Mouse (Mus musculus) c-Kit-positive CD71-negative TER-119-negative erythroid progenitor cells, embryonic 14.5 days (primary cell): ENCODE results near the gene Dmkn.
A peak's percentile ranks its signal among the peaks of the same experiment; 100 is the strongest.

Source experiments
- DNase-seq: peaks from one replicate; pipeline ENCODE4 v3.0.0-alpha.2; 2013; ENCODE audit warnings: low read depth

The Dmkn gene

DNA sequence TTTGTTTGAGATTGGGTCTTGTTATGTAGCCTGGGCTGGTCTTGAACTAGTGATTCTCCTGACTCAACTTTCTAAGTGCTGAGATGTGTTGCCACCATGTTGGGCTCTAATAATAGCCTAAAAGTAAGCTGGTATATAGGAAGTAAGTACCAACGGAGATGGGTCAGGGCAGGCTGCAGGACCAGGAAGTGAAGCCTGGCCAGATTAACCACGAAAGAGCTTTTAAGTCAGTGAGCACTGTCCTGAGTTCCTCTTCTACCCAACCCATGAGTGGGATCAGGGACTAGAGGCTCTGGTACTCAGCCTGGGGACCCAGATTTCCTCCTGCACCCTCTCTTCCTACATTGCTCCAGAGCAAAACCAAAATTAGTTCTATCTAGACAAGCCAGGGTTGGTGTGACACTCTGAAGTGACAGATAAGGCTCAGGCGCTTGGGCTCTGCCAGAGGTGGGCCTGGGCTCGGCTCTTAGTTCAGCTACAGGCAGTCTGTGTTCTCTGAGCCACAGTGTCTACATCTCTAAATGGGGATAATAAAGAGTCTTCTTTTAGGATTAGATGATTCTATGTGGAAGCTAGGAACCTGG lies 1.7 kb upstream of the Dmkn start:
- DNase-seq, result no peak

DNA sequence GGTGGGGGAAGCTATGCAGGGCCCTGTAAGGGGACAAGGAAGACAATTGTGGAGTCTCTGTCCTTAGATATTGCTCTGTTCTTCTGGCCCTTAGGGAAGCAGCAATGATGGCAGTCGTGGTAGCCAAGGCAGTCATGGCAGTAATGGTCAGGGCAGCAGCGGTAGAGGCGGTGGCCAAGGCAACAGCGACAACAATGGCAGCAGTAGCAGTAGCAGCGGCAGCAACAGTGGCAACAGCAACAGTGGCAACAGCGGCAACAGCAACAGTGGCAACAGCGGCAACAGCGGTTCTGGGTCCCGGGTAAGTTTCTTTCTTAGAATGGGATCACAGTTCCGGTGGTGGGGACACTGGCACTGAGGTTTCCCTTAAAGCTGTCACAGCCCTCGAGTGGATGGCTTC lies 1.6 kb downstream of the Dmkn start:
- no peak for DNase-seq

DNA sequence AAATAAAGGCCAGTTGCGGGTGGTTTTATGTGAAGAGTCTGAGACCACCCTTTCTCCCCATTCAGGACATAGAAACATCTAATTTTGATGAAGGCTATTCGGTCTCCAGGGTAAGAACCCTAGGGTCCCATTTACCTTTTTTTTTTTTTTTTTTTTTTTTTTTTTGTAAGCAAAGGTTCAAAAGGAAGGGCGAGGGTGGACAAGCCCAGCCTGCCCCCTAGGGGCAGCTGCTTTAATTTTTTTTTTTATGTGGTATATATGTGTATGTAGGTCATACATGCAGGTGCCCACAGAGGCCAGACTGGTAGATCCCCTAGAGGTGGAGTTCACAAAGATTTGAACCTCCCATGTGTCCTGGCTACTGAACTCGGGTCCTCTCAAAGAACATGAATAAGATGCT lies 2.9 kb downstream of the Dmkn start:
- DNase-seq, result no peak

DNA sequence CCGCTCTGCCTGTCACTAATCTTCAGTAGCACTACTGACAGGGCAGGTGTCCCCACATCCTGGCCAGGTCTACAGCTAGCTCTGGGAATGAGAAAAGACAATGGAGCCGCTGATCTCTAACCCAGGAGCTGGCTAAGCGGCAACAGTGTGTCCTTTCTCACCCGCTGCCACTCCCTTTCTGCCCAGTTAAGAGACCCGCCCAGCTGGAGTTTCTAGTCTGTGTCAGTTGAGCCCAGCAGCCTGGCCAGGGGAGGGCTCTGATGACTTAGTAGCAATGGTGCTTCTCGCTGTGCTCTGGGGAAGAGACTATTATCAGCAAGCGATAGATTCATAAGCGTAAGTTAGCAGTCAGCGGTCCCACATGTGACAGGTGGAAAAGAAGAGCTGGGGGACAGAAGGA lies 5.7 kb downstream of the Dmkn start:
- DNase-seq, result no peak

DNA sequence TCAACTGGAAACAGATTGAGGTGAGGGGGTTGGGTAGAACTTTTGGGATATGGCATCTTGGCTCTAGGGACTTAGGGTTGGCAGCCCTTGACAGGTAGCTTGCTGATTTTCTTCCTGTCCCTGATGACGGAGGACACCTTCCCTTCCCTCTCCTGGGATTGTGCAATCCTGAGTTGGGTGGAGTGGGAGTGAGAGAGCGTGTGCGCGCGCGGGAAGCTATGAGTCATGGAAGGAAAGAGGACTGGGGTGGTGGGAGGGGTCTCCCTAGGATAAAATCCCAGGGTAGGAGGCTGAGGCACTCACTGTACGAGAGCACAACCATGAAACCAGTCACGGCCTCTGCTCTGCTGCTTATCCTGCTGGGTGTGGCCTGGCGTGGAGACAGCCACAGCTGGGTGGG lies 12.5 kb downstream of the Dmkn start:
- no peak for DNase-seq

DNA sequence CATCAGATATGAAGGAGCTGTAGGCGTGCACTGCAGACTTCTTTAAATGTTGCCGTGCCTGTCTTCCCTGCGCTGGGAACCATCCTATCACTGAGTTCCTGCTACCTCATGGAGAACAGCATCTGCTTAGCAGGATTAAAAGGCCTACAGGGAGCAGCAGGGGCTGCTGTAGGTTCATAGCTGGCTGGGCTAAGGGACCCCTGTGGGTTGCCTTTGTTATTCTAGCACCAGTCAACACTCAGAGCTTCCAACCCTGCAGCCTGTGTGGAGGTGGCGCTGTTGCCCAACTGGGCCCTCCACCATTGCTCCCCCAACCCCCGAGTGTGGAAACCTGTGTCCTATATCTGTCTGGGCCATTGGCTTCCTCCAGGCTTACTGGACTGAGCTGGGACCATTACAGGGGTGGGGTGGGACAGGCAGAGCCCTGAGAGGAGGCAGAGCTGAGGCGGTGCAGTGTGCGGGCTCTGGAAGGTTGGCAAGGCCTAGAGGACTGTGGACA lies 13.6 kb downstream of the Dmkn start:
- DNase-seq, result no peak

DNA sequence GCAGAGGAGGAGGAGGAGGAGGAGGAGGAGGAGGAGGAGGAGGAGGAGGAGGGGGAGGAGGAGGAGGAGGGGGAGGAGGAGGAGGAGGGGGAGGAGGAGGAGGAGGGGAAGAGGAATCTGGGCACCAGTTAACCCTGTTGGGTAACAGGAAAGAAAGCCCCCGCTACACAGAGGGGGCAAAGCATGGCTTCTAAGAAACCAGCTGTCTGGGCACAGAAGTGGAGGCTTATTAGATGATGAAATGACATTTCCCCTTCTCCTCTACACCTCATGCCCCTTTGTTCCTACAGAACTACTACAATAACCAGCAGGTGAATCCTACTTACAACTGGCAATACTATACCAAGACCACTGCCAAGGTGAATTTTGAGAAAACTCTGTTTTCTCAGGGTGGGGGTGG lies 14.4 kb downstream of the Dmkn start:
- no peak for DNase-seq

DNA sequence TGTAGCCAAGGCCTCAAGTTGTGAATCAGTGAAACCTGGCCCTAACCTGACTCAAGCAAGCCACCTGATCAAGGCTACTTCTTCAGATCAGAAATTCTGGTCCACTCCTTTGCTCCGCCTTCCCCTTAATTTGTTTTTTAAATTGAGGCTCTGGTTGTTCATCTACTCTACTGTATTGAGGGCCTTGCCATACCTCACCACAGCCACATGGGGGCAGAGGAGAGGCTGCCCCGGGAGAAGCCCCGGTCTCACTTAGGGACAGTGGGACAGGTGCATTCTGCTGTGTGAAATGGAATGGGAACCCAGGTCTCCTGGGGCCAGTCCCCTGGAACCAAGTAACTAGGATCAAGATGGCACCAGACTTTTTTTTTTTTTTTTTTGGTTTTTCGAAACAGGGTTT lies 18.2 kb downstream of the Dmkn start:
- peak; percentile 30 for DNase-seq

DNA sequence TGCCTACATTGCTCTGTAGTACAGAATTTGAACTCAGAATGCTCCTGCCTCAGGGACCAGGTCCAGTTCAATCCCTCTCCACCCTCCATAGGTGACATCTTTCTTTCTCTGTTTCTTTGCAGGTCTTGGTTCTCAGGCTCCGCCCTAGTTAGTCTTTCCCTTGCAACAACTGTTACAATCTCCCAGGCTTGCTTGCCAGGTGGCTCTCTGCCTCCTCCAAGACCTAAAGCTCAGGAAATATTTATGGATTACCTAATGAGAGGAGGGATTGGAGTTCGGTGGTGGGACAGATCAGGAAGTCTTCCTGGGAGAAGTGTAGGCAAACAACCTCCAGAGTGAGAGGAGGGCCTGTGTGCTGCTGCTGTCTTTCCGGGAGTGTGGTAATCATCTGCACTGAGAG lies 19.1 kb downstream of the Dmkn start:
- no peak for DNase-seq

DNA sequence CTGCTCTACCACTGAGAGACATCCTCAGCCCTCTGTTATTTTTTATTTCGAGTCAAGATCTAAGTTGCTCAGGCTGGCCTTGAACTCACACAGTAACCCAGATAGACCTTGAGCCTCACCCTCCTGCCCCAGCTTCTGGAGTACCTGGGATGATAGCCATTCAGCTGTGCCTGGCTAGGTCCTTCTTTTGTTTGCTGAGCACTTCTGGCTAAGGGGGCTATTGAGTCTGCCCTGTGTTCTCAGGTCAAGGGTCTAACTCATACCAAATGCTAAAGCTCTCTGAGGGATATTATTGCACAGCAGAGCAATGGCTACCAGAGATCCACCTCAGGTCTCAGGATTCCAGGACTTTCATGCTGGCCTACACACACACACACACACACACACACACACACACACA lies 21.6 kb downstream of the Dmkn start:
- DNase-seq, result no peak

DNA sequence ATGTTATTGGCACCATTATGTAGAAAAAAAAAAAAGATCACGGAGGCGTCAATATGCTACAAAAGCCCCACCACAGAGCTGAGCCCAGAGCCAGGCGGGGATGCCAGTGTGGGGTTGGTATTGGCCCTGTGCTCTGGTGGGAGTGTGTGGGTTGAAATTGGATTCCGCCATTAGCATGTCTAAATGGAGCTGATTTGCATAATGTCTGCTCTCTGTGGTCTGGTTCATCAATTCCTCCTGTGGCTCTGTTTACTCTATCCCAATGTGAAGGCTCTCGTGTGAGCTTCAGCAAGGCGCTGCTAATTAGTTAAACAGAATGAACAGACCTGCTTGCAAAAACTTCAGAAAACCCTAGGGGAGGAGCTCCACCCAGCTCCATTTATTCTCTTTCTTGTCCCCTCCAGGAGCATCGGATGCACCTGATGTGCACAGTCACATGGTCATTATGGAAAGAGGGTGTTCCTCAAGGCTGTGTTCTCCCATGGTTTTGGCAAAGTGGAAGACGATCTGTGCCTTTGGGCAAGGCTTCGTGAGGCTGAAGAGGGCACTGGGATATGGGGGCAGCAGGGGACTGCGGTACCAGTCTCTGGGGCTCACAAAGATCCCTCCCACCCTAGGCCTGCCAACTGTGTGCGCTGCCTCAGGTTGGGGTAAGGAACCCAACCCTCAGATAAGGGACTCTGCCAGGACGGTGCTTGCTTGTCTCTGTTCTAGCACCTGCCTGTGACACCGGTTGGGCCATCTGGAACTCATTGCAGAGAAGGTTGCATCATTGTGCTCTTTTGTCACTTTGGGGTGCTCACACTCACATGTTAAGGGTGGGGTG lies 22.4 kb downstream of the Dmkn start:
- no peak for DNase-seq

DNA sequence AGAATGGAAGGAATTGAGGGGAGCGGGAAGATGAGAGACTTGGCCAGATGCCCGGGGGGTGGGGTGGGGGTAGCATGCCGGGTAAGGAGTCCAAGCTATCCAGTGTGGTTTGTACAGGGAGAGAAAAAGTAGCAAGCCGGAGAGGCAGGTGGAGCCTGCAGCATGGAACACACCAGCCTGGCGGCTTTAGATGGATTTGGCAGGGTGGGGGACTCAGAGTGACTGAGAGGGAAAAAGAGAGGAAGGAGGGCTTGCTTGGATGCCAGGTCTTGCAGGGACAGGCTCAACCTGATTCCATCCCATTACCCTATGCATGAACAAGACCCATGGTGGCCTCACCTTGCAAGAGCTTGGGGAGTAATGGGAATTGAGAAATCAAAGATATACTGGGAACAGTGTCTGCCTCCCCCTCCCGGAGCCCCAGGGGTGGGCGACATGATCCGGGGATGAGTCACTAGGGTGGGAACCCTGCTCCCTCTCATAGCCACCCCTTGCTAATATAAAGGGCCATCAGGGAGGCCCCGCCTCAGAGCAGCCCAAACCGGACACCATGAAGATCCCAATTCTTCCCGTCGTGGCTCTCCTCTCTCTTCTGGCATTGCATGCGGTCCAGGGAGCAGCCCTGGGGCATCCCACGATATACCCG lies 23.9 kb downstream of the Dmkn start, which contains the start of gene Krtdap:
Gene Krtdap (plus strand): TSS at position 520 of the 646 bp plus-strand sequence.
- DNase-seq, result no peak

DNA sequence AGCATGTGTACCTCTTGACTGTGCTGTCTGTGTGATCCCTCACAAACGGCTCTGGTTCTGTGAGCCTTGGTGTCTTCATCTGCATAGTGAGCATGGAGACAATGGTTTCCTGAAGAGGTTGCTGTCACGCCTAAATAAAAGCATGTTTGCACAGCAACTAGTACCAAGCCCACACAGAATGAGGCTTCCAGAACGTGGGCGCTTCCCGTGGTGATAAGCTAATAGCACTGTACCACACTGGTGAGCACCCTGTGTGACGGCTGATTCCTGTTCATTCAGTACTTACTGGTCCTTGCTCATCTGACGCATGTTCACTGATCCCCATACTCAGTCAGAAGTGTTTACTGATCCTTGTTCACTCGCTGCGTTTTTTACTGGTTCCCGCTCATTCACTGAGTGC lies 26.6 kb downstream of the Dmkn start:
- DNase-seq, result no peak

DNA sequence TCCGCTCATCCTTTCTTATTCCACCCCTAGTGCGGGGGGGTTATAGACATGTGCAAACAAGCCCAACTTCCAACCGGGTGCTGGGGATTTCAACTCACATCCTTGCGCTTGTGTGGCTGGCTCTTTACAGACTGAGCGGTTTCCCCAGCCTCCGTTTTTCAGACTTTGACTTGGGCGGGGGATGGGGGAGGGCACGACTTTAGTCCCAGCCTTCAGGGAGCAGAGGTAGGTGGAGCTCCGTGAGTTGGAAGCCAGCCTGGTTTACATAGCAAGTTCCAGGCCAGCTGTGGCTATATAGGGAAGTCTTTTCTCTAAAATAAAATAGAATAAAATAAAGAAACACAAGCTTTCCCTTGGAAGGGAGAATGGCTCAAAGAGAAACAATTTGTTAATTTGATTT lies 28.4 kb downstream of the Dmkn start:
- no peak for DNase-seq

DNA sequence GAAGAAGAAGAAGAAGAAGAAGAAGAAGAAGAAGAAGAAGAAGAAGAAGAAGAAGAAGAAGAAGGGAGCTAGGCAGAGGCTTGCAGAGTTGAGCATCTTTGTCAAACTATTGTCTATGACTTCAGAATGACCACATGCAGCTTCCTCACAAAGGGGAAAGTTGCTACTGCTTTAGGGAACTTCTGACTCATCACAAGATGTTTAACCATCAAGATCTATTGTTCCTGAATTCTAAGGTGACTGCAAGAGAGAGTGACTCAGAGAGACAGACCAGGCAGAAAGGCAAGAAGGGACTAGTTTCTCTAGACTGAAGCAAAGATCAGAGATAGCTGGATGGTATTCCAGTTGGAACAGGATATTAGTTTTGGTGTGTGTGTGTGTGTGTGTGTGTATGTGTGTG lies 31.4 kb downstream of the Dmkn start:
- peak; percentile 35 for DNase-seq

DNA sequence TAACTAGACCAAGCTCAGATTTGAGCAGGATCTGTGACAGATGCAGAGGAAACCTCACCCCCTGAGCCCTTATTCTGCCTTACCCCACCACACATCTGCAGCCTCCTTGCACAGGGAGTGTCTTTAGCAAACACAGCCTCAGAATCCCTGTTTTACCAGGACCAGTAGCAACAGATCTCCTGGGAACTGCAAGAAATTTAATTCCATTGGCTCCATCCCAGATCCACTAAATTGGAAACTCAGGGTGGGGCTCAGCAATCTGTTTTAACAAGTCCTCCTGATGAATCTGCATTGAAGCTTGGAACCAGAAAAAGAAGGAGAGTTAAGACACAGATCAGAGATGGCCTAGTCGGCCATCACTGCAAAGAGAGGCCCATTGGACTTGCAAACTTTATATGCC lies 33.2 kb downstream of the Dmkn start:
- no peak for DNase-seq

DNA sequence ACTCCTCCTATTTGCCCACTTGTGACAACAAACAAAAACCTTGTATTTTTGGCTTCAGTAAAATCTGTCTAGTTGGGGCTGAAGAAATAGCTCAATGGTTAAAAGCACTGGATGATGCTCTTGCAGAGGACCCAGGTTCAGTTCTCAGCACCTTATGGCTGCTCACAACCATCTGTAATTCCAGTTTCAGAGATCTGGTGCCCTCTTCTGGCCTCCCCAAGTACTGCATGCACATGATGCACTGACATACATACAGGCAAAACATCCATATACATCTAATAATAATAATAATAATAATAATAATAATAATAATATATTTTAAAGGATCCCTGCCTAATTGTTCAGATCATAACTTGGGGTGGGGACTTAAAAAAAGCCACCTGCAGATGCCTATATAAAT lies 37.1 kb downstream of the Dmkn start:
- no peak for DNase-seq

DNA sequence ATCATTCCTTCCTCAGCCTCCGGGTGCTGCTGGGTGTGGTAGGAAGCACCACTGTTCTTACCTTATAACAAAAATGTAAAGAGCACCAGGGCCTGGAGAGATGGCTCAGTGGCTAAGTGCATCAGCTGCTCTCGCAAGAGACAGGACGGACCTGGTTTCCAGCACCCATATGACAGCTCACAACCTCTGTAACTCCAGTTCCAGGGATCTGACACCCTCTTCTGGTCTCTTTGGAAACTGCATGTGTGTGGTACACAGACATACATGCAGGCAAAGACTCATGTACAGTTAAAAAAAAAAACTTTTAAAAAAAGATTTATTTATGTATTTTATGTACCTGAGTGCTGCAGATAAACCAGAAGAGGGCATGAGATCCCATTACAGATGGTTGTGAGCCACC lies 39.7 kb downstream of the Dmkn start:
- no peak for DNase-seq

DNA sequence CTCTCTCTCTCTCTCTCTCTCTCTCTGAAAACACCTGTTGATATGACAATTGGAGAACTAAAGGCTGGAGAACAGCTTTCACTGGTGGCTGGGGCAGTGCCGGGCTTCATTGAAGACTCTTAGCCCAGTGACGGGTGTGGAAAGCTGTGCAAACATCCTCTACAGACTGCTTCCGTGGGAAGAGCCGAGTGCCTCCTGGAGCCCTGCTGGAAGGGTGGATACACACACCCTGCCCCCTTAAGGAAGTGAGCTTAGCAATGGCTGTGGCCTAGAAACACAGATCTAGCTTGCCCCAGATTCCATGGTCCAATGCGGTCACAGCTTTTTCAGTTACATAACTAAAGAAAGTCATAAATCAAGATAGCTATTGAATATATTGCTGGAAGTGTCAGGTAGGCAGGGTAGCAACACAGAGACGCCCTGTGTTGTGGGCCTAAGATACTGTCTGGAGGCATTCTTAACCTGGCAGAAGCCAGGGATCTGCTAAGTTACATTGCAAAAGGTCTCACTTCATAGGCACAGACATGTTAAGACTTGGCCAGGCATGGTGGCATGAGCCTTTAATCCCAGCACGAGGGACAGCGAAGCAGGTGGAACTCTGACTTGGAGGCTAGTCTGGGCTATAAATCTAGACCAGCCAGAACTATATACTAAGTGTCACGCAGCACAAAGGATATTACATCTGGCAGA lies 40.6 kb downstream of the Dmkn start:
- no peak for DNase-seq

DNA sequence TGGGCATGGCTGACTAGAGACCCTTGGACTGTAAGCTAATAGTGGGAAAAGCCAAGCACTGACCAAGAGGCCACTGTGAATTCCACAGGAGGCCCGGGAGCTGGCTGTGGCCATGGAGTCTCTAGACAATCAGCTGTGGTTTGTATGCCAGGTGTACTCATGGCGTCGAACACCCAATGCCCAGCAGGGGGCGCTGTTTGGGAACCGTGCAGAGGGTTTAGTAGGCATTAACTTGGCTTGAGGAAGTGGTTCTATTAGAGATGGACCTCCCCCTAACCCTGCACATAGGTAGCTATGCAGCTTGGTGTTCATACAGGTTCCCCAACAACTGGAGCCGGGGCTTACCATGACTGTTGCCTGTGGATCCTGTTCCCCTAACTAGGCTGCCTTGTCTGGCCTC lies 42.4 kb downstream of the Dmkn start:
- DNase-seq, result peak; percentile 44

DNA sequence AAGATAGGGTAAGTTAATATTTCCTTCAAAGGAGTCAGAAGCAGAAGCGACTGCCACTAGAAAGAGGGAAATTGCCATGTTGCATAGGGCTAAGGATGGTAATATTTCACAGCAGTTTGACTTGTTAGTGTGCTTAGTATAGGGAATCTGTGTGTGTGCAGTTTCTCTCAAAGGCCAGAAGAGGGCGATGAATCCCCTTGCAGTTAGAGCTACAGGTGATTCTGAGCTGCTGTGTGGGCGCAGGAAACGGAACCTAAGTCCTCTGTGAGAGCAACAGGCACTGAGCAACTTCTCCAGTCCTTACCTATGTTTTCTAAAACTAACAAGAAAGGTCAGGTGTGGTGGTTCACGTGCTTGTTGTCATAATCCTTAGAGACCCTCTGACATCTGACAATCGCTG lies 46.8 kb downstream of the Dmkn start:
- no peak for DNase-seq

DNA sequence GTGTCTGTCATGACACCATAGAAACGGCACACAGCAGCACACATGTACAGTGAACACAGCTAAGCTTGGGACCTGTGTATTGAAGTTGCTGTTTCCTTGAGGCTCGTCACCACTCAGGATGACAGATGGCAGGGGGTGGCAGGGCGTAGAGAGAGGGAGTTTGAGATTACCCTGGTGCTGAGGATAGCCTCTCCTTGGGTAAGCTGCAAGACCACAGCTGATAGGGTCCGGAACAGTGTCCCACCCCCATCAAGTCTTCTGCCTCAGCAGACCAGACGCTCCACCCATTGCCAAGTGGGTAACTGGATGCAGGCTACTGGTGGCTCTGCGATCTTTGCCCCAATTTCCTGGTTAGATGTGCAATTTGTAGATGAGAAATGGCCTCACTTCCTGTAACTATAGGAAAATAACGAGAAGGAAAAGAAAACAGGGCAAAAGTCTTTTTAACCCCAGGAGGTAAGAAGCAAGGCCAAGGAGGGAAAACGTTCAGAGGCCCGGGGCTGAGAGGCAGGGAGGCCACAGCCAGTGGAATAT lies 48.3 kb downstream of the Dmkn start:
- peak; percentile 51 for DNase-seq
